Mouse (Mus musculus) testis, adult 2 months (tissue): ENCODE measurements around the gene Gpr87. TPM values are rescaled to one million over a fixed set of nuclear protein-coding genes. Genes with fewer than 3 reads are reported as not detected.

Source experiments
- H3K27ac ChIP-seq: fragments of 200-500 bp; 2 replicates; pipeline ENCODE4 v1.5.1; 2012; ENCODE audit warnings: low read depth, low read length; ENCODE audit not compliant: control insufficient read depth, insufficient read depth
- H3K27me3 ChIP-seq: fragments of 200-500 bp; 2 replicates; pipeline ENCODE4 v1.6.1; 2012; ENCODE audit warnings: mild to moderate bottlenecking, low read length, moderate library complexity; ENCODE audit not compliant: control insufficient read depth, insufficient read depth
- H3K36me3 ChIP-seq: fragments of 200-500 bp; 2 replicates; pipeline ENCODE4 v1.6.1; 2012; ENCODE audit warnings: mild to moderate bottlenecking, low read length; ENCODE audit not compliant: control insufficient read depth, insufficient read depth
- H3K4me1 ChIP-seq: fragments of 200-500 bp; 2 replicates; pipeline ENCODE4 v1.6.1; 2012; ENCODE audit warnings: low read length; ENCODE audit not compliant: control insufficient read depth, insufficient read depth
- H3K4me3 ChIP-seq: fragments of 200-500 bp; 2 replicates; pipeline ENCODE4 v1.5.1; 2012; ENCODE audit warnings: low read depth, mild to moderate bottlenecking, low read length, moderate library complexity, mixed read lengths; ENCODE audit not compliant: control insufficient read depth
- CTCF ChIP-seq: fragments of 200-500 bp; IDR thresholded peaks from 2 replicates; pipeline ENCODE4 v1.5.1; 2012; ENCODE audit warnings: low read depth, mild to moderate bottlenecking, inconsistent platforms, low read length, moderate library complexity; ENCODE audit not compliant: control insufficient read depth, insufficient read depth, insufficient replicate concordance
- POLR2A ChIP-seq: fragments of 200-500 bp; IDR thresholded peaks from 2 replicates; pipeline ENCODE4 v1.6.1; 2012; ENCODE audit warnings: low read depth, mild to moderate bottlenecking, inconsistent platforms, low read length, moderate library complexity; ENCODE audit not compliant: control insufficient read depth
- polyA plus RNA-seq: library from polyadenylated mRNA; depleted of rRNA; stranded (reverse); fragments of >200 nt; gene quantifications from 2 replicates; pipeline ENCODE4 v1.2.3, GENCODE M21; 2012; rRNA removed

The Gpr87 gene
- polyA plus RNA-seq, 1 experiment: not detected

DNA sequence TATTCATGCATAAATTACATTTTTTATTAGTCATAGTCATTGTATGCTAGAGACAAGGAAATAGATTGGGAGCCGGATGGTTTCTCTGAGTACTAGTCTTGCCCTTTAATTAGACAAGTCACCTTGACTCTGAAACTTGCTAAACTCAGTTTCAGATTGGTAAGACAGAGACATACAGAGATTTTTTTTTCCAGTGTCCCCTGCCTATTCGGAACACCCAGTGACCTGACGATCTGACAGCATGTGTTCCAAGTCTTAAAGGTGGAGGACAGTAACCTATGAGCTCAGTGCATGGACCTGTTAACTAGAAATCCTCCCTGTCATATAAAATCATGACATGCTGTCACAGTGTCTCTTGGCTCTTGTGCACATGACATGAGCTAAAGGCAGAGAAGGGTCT is 65.4 kb downstream of the Gpr87 start:
- Histone ChIP-seq H3K27ac (no peak overlapping the region), H3K4me1 (no peaks in the 10 kb centered on the region), H3K27me3 (no peaks in the 10 kb centered on the region), H3K36me3 (no peaks in the 10 kb centered on the region), H3K4me3 (no peak overlapping the region)
- TF ChIP-seq CTCF: no peak
- no peak for TF ChIP-seq POLR2A

Other genes with a start within 250 kb of the Gpr87 start
- gene Med12l, start 189.3 kb downstream of the Gpr87 start, polyA plus RNA-seq: 4.0 and 4.6 TPM in 2 replicates
- not detected in 2 replicates for gene Gpr171, start 93.3 kb downstream of the Gpr87 start, polyA plus RNA-seq
- 0.42 and 0.67 TPM in 2 replicates for gene P2ry14, start 41.5 kb downstream of the Gpr87 start, polyA plus RNA-seq
- gene P2ry13, start 15.8 kb upstream of the Gpr87 start, polyA plus RNA-seq: 0.26 and 0.52 TPM in 2 replicates
- gene P2ry12, start 67.8 kb upstream of the Gpr87 start, polyA plus RNA-seq: 0.43 and 1.6 TPM in 2 replicates
- gene Igsf10, start 149.3 kb upstream of the Gpr87 start, polyA plus RNA-seq: 0.17 and 0.19 TPM in 2 replicates